Mouse (Mus musculus): ENCODE data around the gene Pth2r. TPM values are rescaled to one million over a fixed set of nuclear protein-coding genes. Genes with fewer than 3 reads are reported as not detected.

The Pth2r gene
- polyA plus RNA-seq, 1 experiment from 2014 or later = not detected

DNA sequence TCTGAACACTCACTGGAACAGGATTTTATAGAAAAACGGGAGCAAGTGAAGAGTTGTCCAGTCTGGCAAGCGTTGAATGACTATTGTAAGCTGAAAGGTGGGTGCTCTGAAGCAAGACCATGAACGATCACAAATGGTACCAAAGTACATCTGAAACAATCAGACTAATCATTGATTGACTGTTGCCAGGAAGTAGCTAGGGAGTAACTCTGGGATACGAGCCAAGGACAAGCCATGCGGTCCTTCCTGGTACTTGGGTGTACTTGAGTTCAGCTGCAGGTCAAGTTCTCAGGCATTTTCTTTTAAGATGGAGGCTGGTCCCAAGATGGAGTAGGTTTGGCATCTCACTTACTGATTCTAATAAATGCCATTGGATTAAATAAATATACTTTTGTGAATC lies 125.6 kb downstream of the Pth2r start:
- Histone ChIP-seq H3K4me2 (ENCODE audit: low read depth, low read length) (no peak overlapping the region), H3K9ac (ENCODE audit: low read length) (no peak overlapping the region), H3K9me3 (replicated peaks; ENCODE audit: control insufficient read depth, low read length) (no peaks in the 10 kb centered on the region), H3K36me3 (ENCODE audit: control insufficient read depth, insufficient read depth, low read length) (no peaks in the 10 kb centered on the region), H3K27ac (ENCODE audit: low read length) (no peak overlapping the region), H3K27me3 (ENCODE audit: control insufficient read depth, insufficient read depth, low read length) (no peaks in the 10 kb centered on the region), H3K4me3 (replicated peaks; ENCODE audit: low read length) (no peak overlapping the region), H3K4me1 (ENCODE audit: control insufficient read depth, insufficient read depth, low read length) (no peaks in the 10 kb centered on the region)
- ATAC-seq (ENCODE audit: insufficient read depth, low FRiP score) = no peak
- whole genome bisulfite sequencing = 74% methylated on average over 5 of the region's 5 CpGs

GRCm38 (mm10) chr1:65420909-65421308 lies 139.1 kb downstream of the Pth2r start:
- 92% methylated on average over 2 of the region's 2 CpGs for WGBS

GRCm38 (mm10) chr1:65422501-65423010 lies 140.7 kb downstream of the Pth2r start:
- Histone ChIP-seq H3K9me3 (replicated peaks; ENCODE audit: control insufficient read depth, low read length) (no peaks in the 10 kb centered on the region), H3K4me2 (ENCODE audit: low read depth, low read length) (no peak overlapping the region), H3K27me3 (ENCODE audit: control insufficient read depth, insufficient read depth, low read length) (no peaks in the 10 kb centered on the region), H3K36me3 (ENCODE audit: control insufficient read depth, insufficient read depth, low read length) (no peaks in the 10 kb centered on the region), H3K4me1 (ENCODE audit: control insufficient read depth, insufficient read depth, low read length) (no peaks in the 10 kb centered on the region), H3K27ac (ENCODE audit: low read length) (no peak overlapping the region), H3K4me3 (replicated peaks; ENCODE audit: low read length) (no peak overlapping the region), H3K9ac (ENCODE audit: low read length) (no peak overlapping the region)
- no peak for ATAC-seq (ENCODE audit: insufficient read depth, low FRiP score)

More at GRCm38 (mm10) chr1:65420909-65421308, 139.1 kb downstream of the Pth2r start:
- Histone ChIP-seq H3K9me3 (replicated peaks; ENCODE audit: control insufficient read depth, low read length) (no peaks in the 10 kb centered on the region), H3K4me1 (ENCODE audit: control insufficient read depth, insufficient read depth, low read length) (no peaks in the 10 kb centered on the region), H3K27me3 (ENCODE audit: control insufficient read depth, insufficient read depth, low read length) (no peaks in the 10 kb centered on the region), H3K9ac (ENCODE audit: low read length) (no peak overlapping the region), H3K4me3 (replicated peaks; ENCODE audit: low read length) (no peak overlapping the region), H3K4me2 (ENCODE audit: low read depth, low read length) (no peak overlapping the region), H3K36me3 (ENCODE audit: control insufficient read depth, insufficient read depth, low read length) (no peaks in the 10 kb centered on the region), H3K27ac (ENCODE audit: low read length) (no peak overlapping the region)
- no peak for ATAC-seq (ENCODE audit: insufficient read depth, low FRiP score)

Other genes with a start within 250 kb of the Pth2r start
- gene Akr1cl, start 249.3 kb upstream of the Pth2r start, polyA plus RNA-seq (2015; fragmentation: Nextera tagmentation; extraction: Ambion mirVana) = 0.51 and 0.81 TPM in 2 replicates
- gene Cryge, start 230.9 kb upstream of the Pth2r start, polyA plus RNA-seq (2015; fragmentation: Nextera tagmentation; extraction: Ambion mirVana) = not detected in 2 replicates
- not detected in 2 replicates for gene Crygd, start 218.6 kb upstream of the Pth2r start, polyA plus RNA-seq (2015; fragmentation: Nextera tagmentation; extraction: Ambion mirVana)
- gene Crygc, start 208.4 kb upstream of the Pth2r start, polyA plus RNA-seq (2015; fragmentation: Nextera tagmentation; extraction: Ambion mirVana) = not detected in 2 replicates
- not detected in 2 replicates for gene Crygb, start 199.8 kb upstream of the Pth2r start, polyA plus RNA-seq (2015; fragmentation: Nextera tagmentation; extraction: Ambion mirVana)
- gene Cryga, start 178.7 kb upstream of the Pth2r start, polyA plus RNA-seq (2015; fragmentation: Nextera tagmentation; extraction: Ambion mirVana) = not detected in 2 replicates
- not detected in 2 replicates for gene Gm28845, start 162.5 kb upstream of the Pth2r start, polyA plus RNA-seq (2015; fragmentation: Nextera tagmentation; extraction: Ambion mirVana)
- gene D630023F18Rik, start 158.8 kb upstream of the Pth2r start, polyA plus RNA-seq (2015; fragmentation: Nextera tagmentation; extraction: Ambion mirVana) = 0.17 TPM in 1 of 2 replicates, not detected in the other
- 159 and 172 TPM in 2 replicates for gene Idh1, start 95.6 kb upstream of the Pth2r start, polyA plus RNA-seq (2015; fragmentation: Nextera tagmentation; extraction: Ambion mirVana)
- gene Pikfyve, start 95.4 kb upstream of the Pth2r start, polyA plus RNA-seq (2015; fragmentation: Nextera tagmentation; extraction: Ambion mirVana) = 7.4 and 7.8 TPM in 2 replicates

All from stomach, embryonic 16.5 days (tissue).